Mouse (Mus musculus) ES-Bruce4 (cell line): Measurements from ENCODE around the gene Ccdc121.

ENCODE experiments used
- CTCF ChIP-seq: IDR thresholded peaks from one replicate; pipeline ENCODE4 v1.8.1; 2011; ENCODE audit warnings: low read depth, low read length
- POLR2A ChIP-seq: IDR thresholded peaks from one replicate; pipeline ENCODE4 v1.8.1; 2011; ENCODE audit warnings: low read length; ENCODE audit not compliant: insufficient read depth

DNA sequence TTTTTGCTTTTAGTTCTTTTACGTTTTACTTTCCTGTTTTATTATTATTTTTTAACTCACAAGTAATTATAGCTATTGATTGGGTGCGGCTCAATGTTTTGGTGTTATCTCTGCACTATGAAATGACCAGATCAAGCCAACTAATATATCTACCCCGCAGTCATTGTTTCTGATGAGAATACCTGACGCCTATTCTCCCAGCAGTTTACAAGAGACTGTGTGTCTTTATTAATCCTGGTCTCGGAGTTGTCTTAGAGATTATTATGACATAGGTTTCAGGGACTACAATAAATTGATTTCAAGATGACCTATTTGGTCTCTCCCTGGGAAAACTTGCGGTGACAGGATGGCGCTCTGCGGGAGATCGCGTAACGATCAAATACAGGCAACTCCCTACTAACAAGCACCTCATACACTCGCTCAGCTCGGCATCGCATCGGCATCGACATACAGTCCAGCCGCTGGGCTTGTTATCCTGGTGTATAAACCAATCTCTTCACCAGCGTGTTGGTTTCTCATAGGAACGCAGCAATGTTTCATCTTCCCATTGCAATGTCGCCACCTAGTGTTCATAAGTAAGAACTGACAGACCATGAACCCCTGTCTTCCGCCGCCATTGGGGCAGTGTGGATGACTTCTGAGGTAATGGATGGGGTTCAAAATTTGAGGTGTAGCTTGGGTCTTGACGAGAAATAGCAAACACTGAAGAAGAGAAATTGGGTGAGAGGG lies 34.0 kb upstream of the Ccdc121 start:
- peak; percentile 49 for TF ChIP-seq CTCF
- TF ChIP-seq POLR2A: no peak
